Mouse (Mus musculus) hindbrain, embryonic 13.5 days (tissue): ENCODE data around the gene Smad9. TPM values are rescaled to one million over a fixed set of nuclear protein-coding genes. Genes with fewer than 3 reads are reported as not detected.
A peak's percentile ranks its signal among the peaks of the same experiment; 100 is the strongest.
"Not testable (repeated sequence)": the region's sequence is repeated elsewhere in the genome, so short reads cannot be mapped to it uniquely, and the experiment has no call there.

Experiments
- ATAC-seq: fragments of 200-750 bp; cut with Nextera tagmentation; 2 replicates; pipeline ENCODE4 v1.8.0; 2017; ENCODE audit warnings: moderate TSS enrichment; ENCODE audit not compliant: low FRiP score
- H3K27ac ChIP-seq: fragments of 300-500 bp; sonication (generic); 2 replicates; pipeline ENCODE4 v1.5.1; 2015; ENCODE audit warnings: inconsistent platforms, mild to moderate bottlenecking, moderate library complexity
- H3K27me3 ChIP-seq: fragments of 300-500 bp; sonication (generic); 2 replicates; pipeline ENCODE4 v1.6.1; 2015; ENCODE audit warnings: mild to moderate bottlenecking, inconsistent platforms
- H3K36me3 ChIP-seq: fragments of 300-500 bp; sonication (generic); 2 replicates; pipeline ENCODE4 v1.6.1; 2015; ENCODE audit warnings: mild to moderate bottlenecking, inconsistent platforms
- H3K4me1 ChIP-seq: fragments of 300-500 bp; sonication (generic); replicated peaks from 2 replicates; pipeline ENCODE4 v1.6.1; 2015; ENCODE audit warnings: inconsistent platforms
- H3K4me2 ChIP-seq: fragments of 300-500 bp; sonication (generic); 2 replicates; pipeline ENCODE4 v1.6.1; 2015; ENCODE audit warnings: inconsistent platforms, mild to moderate bottlenecking, moderate library complexity
- H3K4me3 ChIP-seq: fragments of 300-500 bp; sonication (generic); 2 replicates; pipeline ENCODE4 v1.5.1; 2015; ENCODE audit warnings: mild to moderate bottlenecking, inconsistent platforms
- H3K9ac ChIP-seq: fragments of 300-500 bp; sonication (generic); 2 replicates; pipeline ENCODE4 v1.6.1; 2015; ENCODE audit warnings: mild to moderate bottlenecking, inconsistent platforms
- H3K9me3 ChIP-seq: fragments of 300-500 bp; sonication (generic); 2 replicates; pipeline ENCODE4 v1.6.1; 2016; ENCODE audit warnings: inconsistent platforms
- WGBS: fragments of 180-500 bp; shearing (Covaris S2); methylation state at CpG from one replicate; pipeline ENCODE4 v1.1.7; 2015; 5-methylcytosine and 5-hydroxymethylcytosine counted together
- polyA plus RNA-seq: library from polyadenylated mRNA; unstranded; fragments of >200 nt; fragmentation: Nextera tagmentation; extraction: Ambion mirVana; gene quantifications from 2 replicates; pipeline ENCODE4 v1.2.1, GENCODE M21; 2015

Gene Smad9
- polyA plus RNA-seq, 1 experiment from 2014 or later = 0.48 TPM

- H3K27ac ChIP-seq = no peak overlapping the region
- H3K27me3 ChIP-seq = peaks cover 10% of the 10 kb centered on the region
- H3K9me3 ChIP-seq = no peaks in the 10 kb centered on the region
- no peak overlapping the region for H3K4me2 ChIP-seq
- 76% methylated on average over 1 of the region's 1 CpGs for WGBS
- H3K4me1 ChIP-seq = peaks cover 6% of the 10 kb centered on the region
- no peak overlapping the region for H3K9ac ChIP-seq
- H3K36me3 ChIP-seq = no peaks in the 10 kb centered on the region
- H3K4me3 ChIP-seq = no peak overlapping the region
- no peak for ATAC-seq
These were observed 5.9 kb downstream of the Smad9 start for GRCm38 (mm10) chr3:54761258-54761657.

GRCm38 (mm10) chr3:54764418-54764817 lies 9.0 kb downstream of the Smad9 start:
- WGBS = 60% methylated on average over 18 of the region's 18 CpGs
- ATAC-seq = peak; percentile 81
- Histone ChIP-seq H3K27me3 (no peaks in the 10 kb centered on the region), H3K9me3 (no peaks in the 10 kb centered on the region), H3K4me2 (peak overlapping the region; percentile 36), H3K4me3 (peak overlapping the region; percentile 22), H3K4me1 (no peaks in the 10 kb centered on the region), H3K9ac (no peak overlapping the region), H3K27ac (no peak overlapping the region), H3K36me3 (no peaks in the 10 kb centered on the region)

DNA sequence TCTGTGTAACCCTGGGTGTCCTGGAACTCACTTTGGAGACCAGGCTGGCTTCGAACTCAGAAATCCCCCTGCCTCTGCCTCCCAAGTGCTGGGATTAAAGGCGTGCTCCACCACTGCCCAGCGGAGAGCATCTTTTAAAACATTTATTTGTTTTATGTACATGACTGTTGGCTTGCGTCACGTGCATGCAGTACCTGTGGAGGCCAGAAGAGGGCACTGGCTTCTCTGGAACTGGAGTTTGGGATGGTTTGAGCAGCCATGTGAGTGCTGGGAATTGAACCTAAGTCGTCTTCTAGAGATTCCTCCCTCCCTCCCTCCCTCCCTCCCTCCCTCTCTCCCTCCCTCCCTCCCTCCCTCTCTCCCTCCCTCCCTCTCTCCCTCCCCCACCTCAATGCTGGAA lies 10.1 kb downstream of the Smad9 start:
- H3K9me3 ChIP-seq, H3K36me3 ChIP-seq, H3K9ac ChIP-seq, H3K4me1 ChIP-seq, H3K27me3 ChIP-seq, ATAC-seq, H3K27ac ChIP-seq, H3K4me2 ChIP-seq, H3K4me3 ChIP-seq: not testable (repeated sequence)
- 91% methylated on average over 6 of the region's 6 CpGs for WGBS

GRCm38 (mm10) chr3:54766034-54766433 lies 10.7 kb downstream of the Smad9 start:
- no peaks in the 10 kb centered on the region for H3K9me3 ChIP-seq
- no peaks in the 10 kb centered on the region for H3K27me3 ChIP-seq
- H3K27ac ChIP-seq = no peak overlapping the region
- WGBS = 87% methylated on average over 14 of the region's 14 CpGs
- no peaks in the 10 kb centered on the region for H3K4me1 ChIP-seq
- H3K4me2 ChIP-seq = no peak overlapping the region
- ATAC-seq = no peak
- H3K9ac ChIP-seq = no peak overlapping the region
- H3K36me3 ChIP-seq = no peaks in the 10 kb centered on the region
- H3K4me3 ChIP-seq = no peak overlapping the region

- whole genome bisulfite sequencing = 89% methylated on average over 5 of the region's 5 CpGs
- Histone ChIP-seq H3K4me3 (no peak overlapping the region), H3K9me3 (no peaks in the 10 kb centered on the region), H3K27ac (no peak overlapping the region), H3K4me2 (no peak overlapping the region), H3K4me1 (no peaks in the 10 kb centered on the region), H3K27me3 (no peaks in the 10 kb centered on the region), H3K9ac (no peak overlapping the region), H3K36me3 (no peaks in the 10 kb centered on the region)
- ATAC-seq = no peak
These were observed 11.4 kb downstream of the Smad9 start for GRCm38 (mm10) chr3:54766811-54767210.

DNA sequence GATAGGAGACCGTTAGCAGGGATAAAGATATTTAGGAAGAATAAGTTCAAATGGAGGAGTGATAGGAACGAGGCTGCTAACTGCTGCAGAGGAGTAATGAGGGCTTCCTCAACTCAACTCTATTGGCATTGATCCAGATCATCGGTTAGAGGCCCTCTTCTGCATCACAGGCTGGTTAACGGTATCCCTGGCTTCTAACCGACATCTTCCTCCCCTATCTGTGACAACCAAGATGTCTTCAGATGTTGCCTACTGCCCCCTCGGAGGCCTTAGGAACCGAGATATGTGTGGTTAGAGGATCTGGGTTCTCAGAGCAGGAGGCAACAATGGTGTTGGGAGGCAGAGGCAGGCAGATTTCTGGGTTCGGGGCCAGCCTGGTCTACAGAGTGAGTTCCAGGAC lies 13.2 kb downstream of the Smad9 start:
- 91% methylated on average over 8 of the region's 8 CpGs for WGBS
- H3K4me3 ChIP-seq = no peak overlapping the region
- no peaks in the 10 kb centered on the region for H3K9me3 ChIP-seq
- H3K4me2 ChIP-seq = no peak overlapping the region
- H3K27me3 ChIP-seq = no peaks in the 10 kb centered on the region
- no peak overlapping the region for H3K27ac ChIP-seq
- H3K4me1 ChIP-seq = no peaks in the 10 kb centered on the region
- ATAC-seq = no peak
- no peak overlapping the region for H3K9ac ChIP-seq
- no peaks in the 10 kb centered on the region for H3K36me3 ChIP-seq

GRCm38 (mm10) chr3:54769349-54770275 lies 14.2 kb downstream of the Smad9 start:
- no peak for ATAC-seq
- no peak overlapping the region for H3K4me3 ChIP-seq
- H3K27me3 ChIP-seq = no peaks in the 10 kb centered on the region
- H3K4me2 ChIP-seq = no peak overlapping the region
- no peaks in the 10 kb centered on the region for H3K36me3 ChIP-seq
- WGBS = 78% methylated on average over 17 of the region's 17 CpGs
- H3K27ac ChIP-seq = no peak overlapping the region
- H3K9ac ChIP-seq = no peak overlapping the region
- H3K9me3 ChIP-seq = no peaks in the 10 kb centered on the region
- no peaks in the 10 kb centered on the region for H3K4me1 ChIP-seq

DNA sequence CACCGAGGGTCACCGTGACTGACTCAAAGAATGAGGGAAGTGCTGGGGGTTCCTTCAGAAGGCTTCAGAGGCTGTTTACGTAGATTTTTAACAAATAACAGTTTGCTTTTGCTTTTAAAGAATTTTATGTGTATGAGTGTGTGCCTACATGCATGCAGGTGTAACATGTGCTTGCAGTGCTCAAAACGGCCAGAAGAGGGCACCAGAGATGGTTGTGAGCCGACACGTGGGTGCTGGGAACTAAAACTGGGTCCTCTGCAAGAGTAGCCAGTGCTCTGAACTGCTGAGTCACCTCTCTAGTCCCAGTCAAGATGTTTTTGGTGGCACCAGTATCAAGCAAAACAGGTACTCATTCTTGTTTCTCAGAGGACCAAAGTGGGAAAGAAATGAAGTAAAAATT lies 18.2 kb downstream of the Smad9 start:
- ATAC-seq = no peak
- Histone ChIP-seq H3K4me2 (no peak overlapping the region), H3K4me3 (no peak overlapping the region), H3K27ac (no peak overlapping the region), H3K9ac (no peak overlapping the region), H3K27me3 (no peaks in the 10 kb centered on the region), H3K4me1 (no peaks in the 10 kb centered on the region), H3K9me3 (no peaks in the 10 kb centered on the region), H3K36me3 (no peaks in the 10 kb centered on the region)
- 87% methylated on average over 6 of the region's 6 CpGs for WGBS

DNA sequence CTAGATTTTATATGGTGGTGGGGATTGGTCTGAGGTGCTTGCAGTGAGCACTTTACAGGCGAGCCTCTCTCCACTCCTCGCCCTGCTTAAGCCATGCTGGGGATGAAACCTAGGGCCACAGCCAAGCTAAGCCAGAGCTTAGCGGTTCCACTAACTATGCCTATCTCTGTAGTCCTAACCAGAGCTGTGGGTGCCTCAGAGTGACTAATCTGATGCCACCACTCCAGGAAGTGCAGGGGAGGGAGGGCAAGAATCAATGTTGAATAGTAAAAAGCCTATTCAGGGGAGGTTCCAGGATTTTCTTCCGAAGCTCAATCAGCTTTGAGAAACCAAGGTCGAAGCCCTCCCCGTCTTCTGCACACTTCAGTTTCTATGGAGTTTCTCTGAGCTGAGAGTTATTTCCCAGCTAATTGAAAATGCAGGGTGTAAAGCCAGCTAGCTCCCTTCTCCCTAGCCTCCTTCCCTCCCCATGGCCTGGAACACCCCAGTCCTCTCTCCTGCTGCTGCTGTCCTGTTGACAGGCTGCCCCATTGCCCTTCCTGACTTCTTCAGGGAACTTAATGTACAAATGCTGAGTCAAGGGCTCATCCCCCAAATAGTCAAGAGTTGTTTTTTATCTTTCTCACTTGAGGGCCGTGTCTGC lies 20.7 kb downstream of the Smad9 start:
- H3K4me1 ChIP-seq = no peaks in the 10 kb centered on the region
- H3K36me3 ChIP-seq = no peaks in the 10 kb centered on the region
- H3K9ac ChIP-seq = no peak overlapping the region
- WGBS = 72% methylated on average over 7 of the region's 7 CpGs
- no peak overlapping the region for H3K4me3 ChIP-seq
- no peak overlapping the region for H3K4me2 ChIP-seq
- no peak overlapping the region for H3K27ac ChIP-seq
- H3K9me3 ChIP-seq = no peaks in the 10 kb centered on the region
- no peak for ATAC-seq
- no peaks in the 10 kb centered on the region for H3K27me3 ChIP-seq

DNA sequence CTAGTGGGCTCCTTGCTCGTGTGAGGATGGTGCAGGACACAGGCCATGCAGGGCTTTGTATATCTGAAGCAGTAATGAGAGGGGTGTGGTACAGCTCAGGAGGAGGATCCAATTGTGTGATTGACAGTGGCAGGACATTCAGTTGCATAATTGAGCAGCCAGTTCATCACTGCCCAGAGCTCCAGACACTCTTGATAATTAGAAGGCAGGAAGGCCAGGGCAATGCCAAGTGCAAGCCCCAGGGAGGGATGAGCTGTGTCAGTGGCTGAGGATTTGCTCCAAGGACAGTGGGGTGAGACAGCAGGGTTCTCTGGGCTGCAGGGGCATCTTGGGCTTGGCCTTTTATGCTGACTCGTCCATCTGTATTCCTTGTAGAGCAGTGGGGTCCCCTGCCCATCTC lies 35.2 kb downstream of the Smad9 start:
- Histone ChIP-seq H3K36me3 (peaks cover 3% of the 10 kb centered on the region), H3K9me3 (0 out of 2 replicates have a peak, but pooled peaks cover 12% of the 10 kb centered on the region), H3K4me1 (no peaks in the 10 kb centered on the region), H3K9ac (no peak overlapping the region), H3K4me2 (no peak overlapping the region), H3K4me3 (no peak overlapping the region), H3K27me3 (no peaks in the 10 kb centered on the region), H3K27ac (no peak overlapping the region)
- 60% methylated on average over 2 of the region's 2 CpGs for WGBS
- ATAC-seq = no peak

DNA sequence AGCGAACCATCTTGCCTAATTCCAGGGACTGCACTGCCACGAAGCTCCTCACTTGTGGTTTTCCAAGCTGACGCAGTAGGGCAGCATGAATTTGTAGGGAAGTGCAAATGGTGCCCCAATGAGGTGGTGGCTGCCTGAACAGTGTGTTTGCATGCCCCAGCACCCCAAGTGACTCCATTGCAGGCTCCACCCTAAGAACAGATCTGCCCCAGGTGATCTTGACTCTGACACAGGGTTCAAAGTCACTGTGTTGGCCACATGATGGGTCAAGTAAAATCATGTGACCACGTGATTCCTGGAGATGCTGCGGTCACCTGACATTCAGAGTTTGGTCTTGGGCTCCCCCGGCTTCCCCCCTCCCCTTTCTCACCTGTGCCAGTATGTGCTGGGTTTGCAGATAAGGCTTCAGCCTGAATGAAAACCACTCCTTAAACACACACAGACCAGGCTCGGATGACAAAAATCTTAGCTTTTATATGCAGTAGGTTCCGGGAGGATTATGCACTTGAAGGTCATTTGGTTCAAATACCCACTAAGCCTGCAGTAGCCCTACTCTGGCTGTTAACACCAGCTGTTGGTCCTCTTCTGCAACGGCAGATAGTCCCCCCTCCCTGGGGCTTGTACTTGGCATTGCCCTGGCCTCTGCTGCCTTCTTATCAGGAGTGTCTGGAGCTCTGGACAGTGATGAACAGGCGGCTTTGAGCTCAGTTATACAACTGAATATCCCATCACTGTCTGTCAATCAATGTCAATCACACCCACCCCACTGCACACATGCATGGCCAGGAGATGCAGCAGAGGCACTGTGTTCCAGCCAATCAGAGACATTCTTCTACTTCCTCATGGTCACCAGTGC lies 36.7 kb downstream of the Smad9 start:
- H3K27me3 ChIP-seq = no peaks in the 10 kb centered on the region
- H3K9ac ChIP-seq = no peak overlapping the region
- H3K36me3 ChIP-seq = peaks cover 3% of the 10 kb centered on the region
- 83% methylated on average over 10 of the region's 10 CpGs for whole genome bisulfite sequencing
- peaks cover 2% of the 10 kb centered on the region for H3K4me1 ChIP-seq
- no peak overlapping the region for H3K4me2 ChIP-seq
- 0 out of 2 replicates have a peak, but pooled peaks cover 12% of the 10 kb centered on the region for H3K9me3 ChIP-seq
- no peak overlapping the region for H3K4me3 ChIP-seq
- H3K27ac ChIP-seq = no peak overlapping the region
- ATAC-seq = 0 out of 2 replicates have a peak, but pooled peaks have one; percentile 31

DNA sequence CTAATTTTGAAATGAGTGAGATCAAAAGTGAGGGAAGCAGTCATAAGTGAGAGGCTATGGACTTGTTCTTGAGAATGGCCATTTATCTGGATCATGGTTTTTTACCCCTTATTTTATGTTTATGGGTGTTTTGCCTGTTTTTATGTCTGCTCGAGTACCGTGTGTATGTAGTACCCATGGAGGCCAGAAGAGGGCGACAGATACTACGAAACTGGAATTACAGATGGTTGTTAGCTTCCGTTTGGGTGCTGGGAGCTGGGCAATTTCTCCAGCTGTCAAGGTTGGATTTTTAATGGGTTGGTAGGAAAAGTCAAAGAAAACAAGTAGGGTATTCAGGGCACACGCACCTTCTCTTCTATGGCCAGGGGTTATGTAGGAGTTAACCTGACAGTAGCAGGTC lies 38.4 kb downstream of the Smad9 start:
- ATAC-seq = no peak
- 83% methylated on average over 6 of the region's 6 CpGs for WGBS

More for the DNA sequence above, 38.4 kb downstream of the Smad9 start:
- H3K4me1 ChIP-seq = peaks cover 3% of the 10 kb centered on the region
- peaks cover 3% of the 10 kb centered on the region for H3K36me3 ChIP-seq
- no peak overlapping the region for H3K4me3 ChIP-seq
- no peaks in the 10 kb centered on the region for H3K27me3 ChIP-seq
- no peak overlapping the region for H3K27ac ChIP-seq
- H3K4me2 ChIP-seq = no peak overlapping the region
- no peak overlapping the region for H3K9ac ChIP-seq
- H3K9me3 ChIP-seq = 0 out of 2 replicates have a peak, but pooled peaks cover 12% of the 10 kb centered on the region
